Mouse (Mus musculus): ENCODE data around the gene Cln5. TPM values are rescaled to one million over a fixed set of nuclear protein-coding genes. Genes with fewer than 3 reads are reported as not detected.

Gene Cln5
- polyA plus RNA-seq, 1 experiment from 2014 or later: 29.6 TPM

- 0 out of 2 replicates have a peak, but pooled peaks cover 6% of the 10 kb centered on the region for H3K4me1 ChIP-seq (replicated peaks)
- no peak for ATAC-seq
- H3K27ac ChIP-seq: no peak overlapping the region
- H3K9ac ChIP-seq: no peak overlapping the region
- H3K9me3 ChIP-seq: no peaks in the 10 kb centered on the region
- H3K4me3 ChIP-seq (replicated peaks): no peak overlapping the region
- no peaks in the 10 kb centered on the region for H3K27me3 ChIP-seq (replicated peaks)
- 42% methylated on average over 1 of the region's 1 CpGs for WGBS
- H3K4me2 ChIP-seq (replicated peaks): no peak overlapping the region
- H3K36me3 ChIP-seq: peaks cover 17% of the 10 kb centered on the region
Measured at GRCm38 (mm10) chr14:103085840-103086533, 16.0 kb downstream of the Cln5 start.

GRCm38 (mm10) chr14:103086671-103087324, 16.8 kb downstream of the Cln5 start:
- Histone ChIP-seq H3K4me3 (replicated peaks) (no peak overlapping the region), H3K9me3 (no peaks in the 10 kb centered on the region), H3K4me2 (replicated peaks) (no peak overlapping the region), H3K36me3 (peaks cover 19% of the 10 kb centered on the region), H3K4me1 (replicated peaks) (peaks cover 9% of the 10 kb centered on the region), H3K27ac (no peak overlapping the region), H3K27me3 (replicated peaks) (no peaks in the 10 kb centered on the region), H3K9ac (no peak overlapping the region)
- ATAC-seq: peak; percentile 51; the same call in 1 of the 2 replicates
- WGBS: 84% methylated on average over 4 of the region's 4 CpGs

- no peak overlapping the region for H3K9ac ChIP-seq
- no peak overlapping the region for H3K4me2 ChIP-seq (replicated peaks)
- 46% methylated on average over 5 of the region's 5 CpGs for WGBS
- no peak overlapping the region for H3K4me3 ChIP-seq (replicated peaks)
- no peaks in the 10 kb centered on the region for H3K27me3 ChIP-seq (replicated peaks)
- peaks cover 13% of the 10 kb centered on the region for H3K4me1 ChIP-seq (replicated peaks)
- ATAC-seq: peak; percentile 21; the same call in 1 of the 2 replicates
- peaks cover 19% of the 10 kb centered on the region for H3K36me3 ChIP-seq
- H3K27ac ChIP-seq: no peak overlapping the region
- no peaks in the 10 kb centered on the region for H3K9me3 ChIP-seq
Measured at GRCm38 (mm10) chr14:103087846-103088245, 17.8 kb downstream of the Cln5 start.

- Histone ChIP-seq H3K36me3 (peaks cover 15% of the 10 kb centered on the region), H3K27me3 (replicated peaks) (no peaks in the 10 kb centered on the region), H3K4me2 (replicated peaks) (no peak overlapping the region), H3K4me1 (replicated peaks) (peaks cover 19% of the 10 kb centered on the region), H3K9ac (no peak overlapping the region), H3K9me3 (no peaks in the 10 kb centered on the region), H3K4me3 (replicated peaks) (no peak overlapping the region), H3K27ac (no peak overlapping the region)
- WGBS: 64% methylated on average over 6 of the region's 6 CpGs
- 0 out of 2 replicates have a peak, but pooled peaks have one; percentile 16 for ATAC-seq
Measured at GRCm38 (mm10) chr14:103088624-103089023, 18.6 kb downstream of the Cln5 start.

- Histone ChIP-seq H3K4me1 (replicated peaks) (peaks cover 27% of the 10 kb centered on the region), H3K4me3 (replicated peaks) (no peak overlapping the region), H3K27me3 (replicated peaks) (no peaks in the 10 kb centered on the region), H3K4me2 (replicated peaks) (no peak overlapping the region), H3K9ac (no peak overlapping the region), H3K36me3 (peaks cover 4% of the 10 kb centered on the region; the same call in 1 of the 2 replicates), H3K9me3 (no peaks in the 10 kb centered on the region), H3K27ac (0 out of 2 replicates have a peak overlapping the region, but pooled peaks have one; percentile 13)
- no peak for ATAC-seq
- WGBS: 67% methylated on average over 3 of the region's 3 CpGs
Measured at GRCm38 (mm10) chr14:103093236-103093635, 23.2 kb downstream of the Cln5 start.

- H3K4me3 ChIP-seq (replicated peaks): no peak overlapping the region
- H3K4me1 ChIP-seq (replicated peaks): peaks cover 27% of the 10 kb centered on the region
- H3K36me3 ChIP-seq: peaks cover 4% of the 10 kb centered on the region; the same call in 1 of the 2 replicates
- peak; percentile 67 for ATAC-seq
- WGBS: 43% methylated on average over 4 of the region's 4 CpGs
- H3K9me3 ChIP-seq: no peaks in the 10 kb centered on the region
- no peaks in the 10 kb centered on the region for H3K27me3 ChIP-seq (replicated peaks)
- no peak overlapping the region for H3K9ac ChIP-seq
- no peak overlapping the region for H3K4me2 ChIP-seq (replicated peaks)
- 0 out of 2 replicates have a peak overlapping the region, but pooled peaks have one; percentile 13 for H3K27ac ChIP-seq
Measured at GRCm38 (mm10) chr14:103093670-103094069, 23.7 kb downstream of the Cln5 start.

GRCm38 (mm10) chr14:103095036-103095435, 25.0 kb downstream of the Cln5 start:
- Histone ChIP-seq H3K4me2 (replicated peaks) (no peak overlapping the region), H3K36me3 (0 out of 2 replicates have a peak, but pooled peaks cover 4% of the 10 kb centered on the region), H3K9ac (no peak overlapping the region), H3K4me1 (replicated peaks) (peaks cover 27% of the 10 kb centered on the region), H3K9me3 (no peaks in the 10 kb centered on the region), H3K27me3 (replicated peaks) (no peaks in the 10 kb centered on the region), H3K4me3 (replicated peaks) (no peak overlapping the region), H3K27ac (no peak overlapping the region)
- 91% methylated on average over 8 of the region's 8 CpGs for WGBS
- no peak for ATAC-seq

- no peak for ATAC-seq
Measured at GRCm38 (mm10) chr14:103095826-103096225, 25.8 kb downstream of the Cln5 start.

GRCm38 (mm10) chr14:103096621-103097020, 26.6 kb downstream of the Cln5 start:
- Histone ChIP-seq H3K4me2 (replicated peaks) (peak overlapping the region; percentile 28; the same call in 1 of the 2 replicates), H3K36me3 (no peaks in the 10 kb centered on the region), H3K4me3 (replicated peaks) (no peak overlapping the region), H3K27ac (no peak overlapping the region), H3K27me3 (replicated peaks) (no peaks in the 10 kb centered on the region), H3K4me1 (replicated peaks) (peaks cover 28% of the 10 kb centered on the region), H3K9ac (no peak overlapping the region), H3K9me3 (no peaks in the 10 kb centered on the region)
- 71% methylated on average over 6 of the region's 6 CpGs for WGBS
- no peak for ATAC-seq

More at GRCm38 (mm10) chr14:103095826-103096225, 25.8 kb downstream of the Cln5 start:
- Histone ChIP-seq H3K27me3 (replicated peaks) (no peaks in the 10 kb centered on the region), H3K9me3 (no peaks in the 10 kb centered on the region), H3K4me2 (replicated peaks) (no peak overlapping the region), H3K9ac (no peak overlapping the region), H3K27ac (no peak overlapping the region), H3K36me3 (0 out of 2 replicates have a peak, but pooled peaks cover 4% of the 10 kb centered on the region), H3K4me3 (replicated peaks) (no peak overlapping the region), H3K4me1 (replicated peaks) (peaks cover 29% of the 10 kb centered on the region)
- WGBS: 84% methylated on average over 8 of the region's 8 CpGs

- peak overlapping the region; percentile 99; the same call in 1 of the 2 replicates for H3K27ac ChIP-seq
- H3K9ac ChIP-seq: peak overlapping the region; percentile 98
- H3K4me1 ChIP-seq (replicated peaks): peaks cover 19% of the 10 kb centered on the region
- H3K36me3 ChIP-seq: no peaks in the 10 kb centered on the region
- H3K27me3 ChIP-seq (replicated peaks): no peaks in the 10 kb centered on the region
- H3K9me3 ChIP-seq: no peaks in the 10 kb centered on the region
- peak overlapping the region; percentile 61 for H3K4me2 ChIP-seq (replicated peaks)
- ATAC-seq: no peak
- WGBS: under 1% methylated on average over 2 of the region's 2 CpGs
- H3K4me3 ChIP-seq (replicated peaks): peak overlapping the region; percentile 88
Measured at GRCm38 (mm10) chr14:103098213-103098586, 28.2 kb downstream of the Cln5 start.

GRCm38 (mm10) chr14:103098587-103099235, 28.7 kb downstream of the Cln5 start:
- H3K9ac ChIP-seq: peak overlapping the region; percentile 98
- no peaks in the 10 kb centered on the region for H3K27me3 ChIP-seq (replicated peaks)
- H3K36me3 ChIP-seq: no peaks in the 10 kb centered on the region
- peak overlapping the region; percentile 61 for H3K4me2 ChIP-seq (replicated peaks)
- peaks cover 15% of the 10 kb centered on the region; the same call in 1 of the 2 replicates for H3K4me1 ChIP-seq (replicated peaks)
- peak overlapping the region; percentile 88 for H3K4me3 ChIP-seq (replicated peaks)
- ATAC-seq: peak; percentile 87
- H3K27ac ChIP-seq: peak overlapping the region; percentile 99
- H3K9me3 ChIP-seq: no peaks in the 10 kb centered on the region
- WGBS: 1% methylated on average over 51 of the region's 86 CpGs

Measured in intestine, embryonic 15.5 days (tissue).